Mouse (Mus musculus): ENCODE measurements around the gene Acox2. TPM values are rescaled to one million over a fixed set of nuclear protein-coding genes. Genes with fewer than 3 reads are reported as not detected.
A peak's percentile ranks its signal among the peaks of the same experiment; 100 is the strongest.

Acox2 gene
- polyA plus RNA-seq, 1 experiment from 2014 or later, result 0.35 TPM

GRCm38 (mm10) chr14:8222561-8222960 lies 36.6 kb downstream of the Acox2 start:
- H3K9ac ChIP-seq (ENCODE audit: low read length), result no peak overlapping the region
- DNase-seq (ENCODE audit: low spot score), result no peak
- no peaks in the 10 kb centered on the region for H3K9me3 ChIP-seq (ENCODE audit: control insufficient read depth, low read length)
- H3K4me1 ChIP-seq (replicated peaks; ENCODE audit: control insufficient read depth, insufficient read depth, low read length), result no peaks in the 10 kb centered on the region
- WGBS, result 94% methylated on average over 16 of the region's 16 CpGs
- no peak overlapping the region for H3K4me2 ChIP-seq (ENCODE audit: low read length)
- no peak overlapping the region for H3K4me3 ChIP-seq (ENCODE audit: low read depth, low read length)
- ATAC-seq (replicated peaks; ENCODE audit: low FRiP score, low TSS enrichment, low read depth), result no peak
- no peak overlapping the region for H3K27ac ChIP-seq (ENCODE audit: low read depth)
- no peaks in the 10 kb centered on the region for H3K27me3 ChIP-seq (replicated peaks; ENCODE audit: control insufficient read depth, insufficient read depth, low read length)
- peaks cover 16% of the 10 kb centered on the region for H3K36me3 ChIP-seq (ENCODE audit: control insufficient read depth, insufficient read depth, low read length)

- no peaks in the 10 kb centered on the region for H3K9me3 ChIP-seq (ENCODE audit: control insufficient read depth, low read length)
- DNase-seq (ENCODE audit: low spot score), result no peak
- no peak overlapping the region for H3K4me3 ChIP-seq (ENCODE audit: low read depth, low read length)
- H3K27ac ChIP-seq (ENCODE audit: low read depth), result no peak overlapping the region
- H3K27me3 ChIP-seq (replicated peaks; ENCODE audit: control insufficient read depth, insufficient read depth, low read length), result no peaks in the 10 kb centered on the region
- H3K36me3 ChIP-seq (ENCODE audit: control insufficient read depth, insufficient read depth, low read length), result peaks cover 16% of the 10 kb centered on the region
- whole genome bisulfite sequencing, result 94% methylated on average over 2 of the region's 2 CpGs
- no peak for ATAC-seq (replicated peaks; ENCODE audit: low FRiP score, low TSS enrichment, low read depth)
- no peak overlapping the region for H3K9ac ChIP-seq (ENCODE audit: low read length)
- H3K4me1 ChIP-seq (replicated peaks; ENCODE audit: control insufficient read depth, insufficient read depth, low read length), result no peaks in the 10 kb centered on the region; the same call in 1 of the 2 replicates
- no peak overlapping the region for H3K4me2 ChIP-seq (ENCODE audit: low read length)
Observed at GRCm38 (mm10) chr14:8220912-8221311, 38.2 kb downstream of the Acox2 start.

- H3K9ac ChIP-seq (ENCODE audit: low read length), result no peak overlapping the region
- 74% methylated on average over 7 of the region's 7 CpGs for WGBS
- H3K9me3 ChIP-seq (ENCODE audit: control insufficient read depth, low read length), result no peaks in the 10 kb centered on the region
- no peak overlapping the region for H3K4me2 ChIP-seq (ENCODE audit: low read length)
- DNase-seq (ENCODE audit: low spot score) (no peak), ATAC-seq (replicated peaks; ENCODE audit: low FRiP score, low TSS enrichment, low read depth) (no peak)
- H3K36me3 ChIP-seq (ENCODE audit: control insufficient read depth, insufficient read depth, low read length), result peaks cover 16% of the 10 kb centered on the region
- H3K4me3 ChIP-seq (ENCODE audit: low read depth, low read length), result no peak overlapping the region
- no peaks in the 10 kb centered on the region for H3K27me3 ChIP-seq (replicated peaks; ENCODE audit: control insufficient read depth, insufficient read depth, low read length)
- H3K4me1 ChIP-seq (replicated peaks; ENCODE audit: control insufficient read depth, insufficient read depth, low read length), result peaks cover 5% of the 10 kb centered on the region
- H3K27ac ChIP-seq (ENCODE audit: low read depth), result no peak overlapping the region
Observed at GRCm38 (mm10) chr14:8220306-8220705, 38.8 kb downstream of the Acox2 start.

- Histone ChIP-seq H3K27me3 (replicated peaks; ENCODE audit: control insufficient read depth, insufficient read depth, low read length) (no peaks in the 10 kb centered on the region), H3K36me3 (ENCODE audit: control insufficient read depth, insufficient read depth, low read length) (peaks cover 16% of the 10 kb centered on the region), H3K27ac (ENCODE audit: low read depth) (no peak overlapping the region), H3K4me1 (replicated peaks; ENCODE audit: control insufficient read depth, insufficient read depth, low read length) (peaks cover 9% of the 10 kb centered on the region), H3K9me3 (ENCODE audit: control insufficient read depth, low read length) (no peaks in the 10 kb centered on the region), H3K9ac (ENCODE audit: low read length) (no peak overlapping the region), H3K4me2 (ENCODE audit: low read length) (no peak overlapping the region), H3K4me3 (ENCODE audit: low read depth, low read length) (no peak overlapping the region)
- ATAC-seq (replicated peaks; ENCODE audit: low FRiP score, low TSS enrichment, low read depth) (no peak), DNase-seq (ENCODE audit: low spot score) (no peak)
- 81% methylated on average over 11 of the region's 11 CpGs for WGBS
Observed at GRCm38 (mm10) chr14:8219876-8220275, 39.3 kb downstream of the Acox2 start.

- Histone ChIP-seq H3K36me3 (ENCODE audit: control insufficient read depth, insufficient read depth, low read length) (peaks cover 12% of the 10 kb centered on the region), H3K4me1 (replicated peaks; ENCODE audit: control insufficient read depth, insufficient read depth, low read length) (peaks cover 10% of the 10 kb centered on the region), H3K9ac (ENCODE audit: low read length) (no peak overlapping the region), H3K4me3 (ENCODE audit: low read depth, low read length) (no peak overlapping the region), H3K27ac (ENCODE audit: low read depth) (no peak overlapping the region), H3K27me3 (replicated peaks; ENCODE audit: control insufficient read depth, insufficient read depth, low read length) (no peaks in the 10 kb centered on the region), H3K9me3 (ENCODE audit: control insufficient read depth, low read length) (no peaks in the 10 kb centered on the region), H3K4me2 (ENCODE audit: low read length) (no peak overlapping the region)
- DNase-seq (ENCODE audit: low spot score), result no peak
- 52% methylated on average over 10 of the region's 10 CpGs for WGBS
- no peak for ATAC-seq (replicated peaks; ENCODE audit: low FRiP score, low TSS enrichment, low read depth)
Observed at GRCm38 (mm10) chr14:8218730-8219380, 40.3 kb downstream of the Acox2 start.

- Histone ChIP-seq H3K4me2 (ENCODE audit: low read length) (no peak overlapping the region), H3K27ac (ENCODE audit: low read depth) (no peak overlapping the region), H3K4me1 (replicated peaks; ENCODE audit: control insufficient read depth, insufficient read depth, low read length) (peaks cover 10% of the 10 kb centered on the region), H3K27me3 (replicated peaks; ENCODE audit: control insufficient read depth, insufficient read depth, low read length) (no peaks in the 10 kb centered on the region), H3K4me3 (ENCODE audit: low read depth, low read length) (no peak overlapping the region), H3K36me3 (ENCODE audit: control insufficient read depth, insufficient read depth, low read length) (peaks cover 12% of the 10 kb centered on the region), H3K9ac (ENCODE audit: low read length) (no peak overlapping the region), H3K9me3 (ENCODE audit: control insufficient read depth, low read length) (no peaks in the 10 kb centered on the region)
- no peak for DNase-seq (ENCODE audit: low spot score)
- 72% methylated on average over 7 of the region's 7 CpGs for whole genome bisulfite sequencing
- ATAC-seq (replicated peaks; ENCODE audit: low FRiP score, low TSS enrichment, low read depth), result no peak
Observed at GRCm38 (mm10) chr14:8218238-8218637, 40.9 kb downstream of the Acox2 start.

- H3K9me3 ChIP-seq (ENCODE audit: control insufficient read depth, low read length), result no peaks in the 10 kb centered on the region
- H3K27me3 ChIP-seq (replicated peaks; ENCODE audit: control insufficient read depth, insufficient read depth, low read length), result no peaks in the 10 kb centered on the region
- ATAC-seq (replicated peaks; ENCODE audit: low FRiP score, low TSS enrichment, low read depth) (no peak), DNase-seq (ENCODE audit: low spot score) (no peak)
- no peak overlapping the region for H3K4me2 ChIP-seq (ENCODE audit: low read length)
- no peak overlapping the region for H3K4me3 ChIP-seq (ENCODE audit: low read depth, low read length)
- H3K9ac ChIP-seq (ENCODE audit: low read length), result no peak overlapping the region
- 70% methylated on average over 5 of the region's 5 CpGs for WGBS
- H3K27ac ChIP-seq (ENCODE audit: low read depth), result no peak overlapping the region
- peaks cover 10% of the 10 kb centered on the region for H3K4me1 ChIP-seq (replicated peaks; ENCODE audit: control insufficient read depth, insufficient read depth, low read length)
- no peaks in the 10 kb centered on the region for H3K36me3 ChIP-seq (ENCODE audit: control insufficient read depth, insufficient read depth, low read length)
Observed at GRCm38 (mm10) chr14:8216100-8216499, 43.1 kb downstream of the Acox2 start.

GRCm38 (mm10) chr14:8215208-8215778 lies 43.9 kb downstream of the Acox2 start:
- Histone ChIP-seq H3K4me1 (replicated peaks; ENCODE audit: control insufficient read depth, insufficient read depth, low read length) (peaks cover 10% of the 10 kb centered on the region), H3K9ac (ENCODE audit: low read length) (no peak overlapping the region; the same call in 1 of the 2 replicates), H3K4me3 (ENCODE audit: low read depth, low read length) (peak overlapping the region; percentile 65), H3K27me3 (replicated peaks; ENCODE audit: control insufficient read depth, insufficient read depth, low read length) (no peaks in the 10 kb centered on the region), H3K4me2 (ENCODE audit: low read length) (peak overlapping the region; percentile 84), H3K9me3 (ENCODE audit: control insufficient read depth, low read length) (no peaks in the 10 kb centered on the region), H3K36me3 (ENCODE audit: control insufficient read depth, insufficient read depth, low read length) (no peaks in the 10 kb centered on the region), H3K27ac (ENCODE audit: low read depth) (no peak overlapping the region)
- ATAC-seq (replicated peaks; ENCODE audit: low FRiP score, low TSS enrichment, low read depth), result no peak
- DNase-seq (ENCODE audit: low spot score), result no peak
- WGBS, result 21% methylated on average over 21 of the region's 21 CpGs

All from intestine, embryonic 14.5 days (tissue).